Mouse (Mus musculus): ENCODE results near the gene Nfic.

DNA sequence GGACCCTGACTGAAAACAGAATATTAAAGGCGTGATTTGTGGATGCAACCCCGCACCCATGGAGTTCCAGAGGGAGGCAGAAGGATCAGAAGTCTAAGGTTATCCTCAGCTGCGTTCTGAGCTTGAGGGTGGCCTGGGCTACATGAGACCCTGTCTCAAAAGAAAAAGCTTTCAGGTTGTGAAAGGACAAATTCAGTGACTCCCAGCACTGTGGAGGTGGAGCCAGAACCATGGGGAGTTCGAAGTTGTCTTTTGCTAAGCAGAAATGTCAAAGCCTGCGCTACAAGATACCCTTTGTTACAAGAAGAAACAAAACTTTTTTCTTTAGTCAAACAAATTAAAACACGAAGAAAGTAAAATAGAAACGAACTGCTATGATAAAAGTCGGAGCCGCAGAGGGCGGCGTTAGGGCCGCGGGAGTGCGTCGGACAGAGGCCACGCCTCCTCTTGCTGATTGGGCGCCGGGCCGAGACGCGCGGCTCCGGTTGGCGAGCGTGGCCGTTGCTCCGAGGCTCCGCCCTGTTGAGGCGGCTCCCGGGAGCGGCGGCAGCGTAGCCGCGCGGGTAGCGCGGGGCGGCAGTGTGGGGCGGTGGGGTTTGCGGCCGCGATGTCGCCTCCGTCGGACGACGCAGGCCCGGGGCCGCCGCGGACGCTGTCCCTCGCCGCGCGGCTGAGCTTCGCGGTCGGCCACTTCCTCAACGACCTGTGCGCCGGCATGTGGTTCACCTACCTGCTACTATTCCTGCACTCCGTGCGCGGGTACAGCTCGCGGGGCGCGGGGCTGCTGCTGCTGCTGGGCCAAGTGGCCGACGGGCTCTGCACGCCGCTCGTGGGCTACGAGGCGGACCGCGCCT lies 98.2 kb downstream of the Nfic start, which contains the start of gene Mfsd12:
- TF ChIP-seq CTCF (IDR thresholded peaks at IDR 0.05; ENCODE audit: low read depth) (no peak), EP300 (IDR thresholded peaks at IDR 0.05; ENCODE audit: low read depth) (no peak)

Measured in liver, postnatal 0 days (tissue).